Mouse (Mus musculus) heart, adult 10 weeks (tissue): ENCODE results near the gene Dbnl. TPM values are rescaled to one million over a fixed set of nuclear protein-coding genes. Genes with fewer than 3 reads are reported as not detected.

Experiments used
- polyA plus RNA-seq: library from polyadenylated mRNA; stranded (reverse); fragments of 350-450 nt; fragmentation: Illumina TruSeq; extraction: RNeasy Lipid Tissue Mini Kit (QIAGEN cat#74804); gene quantifications from one replicate; pipeline ENCODE4 v1.2.3, GENCODE M21; 2014; ENCODE audit warnings: low read depth, low replicate concordance

Dbnl gene
- polyA plus RNA-seq, result 29.6 TPM

DNA sequence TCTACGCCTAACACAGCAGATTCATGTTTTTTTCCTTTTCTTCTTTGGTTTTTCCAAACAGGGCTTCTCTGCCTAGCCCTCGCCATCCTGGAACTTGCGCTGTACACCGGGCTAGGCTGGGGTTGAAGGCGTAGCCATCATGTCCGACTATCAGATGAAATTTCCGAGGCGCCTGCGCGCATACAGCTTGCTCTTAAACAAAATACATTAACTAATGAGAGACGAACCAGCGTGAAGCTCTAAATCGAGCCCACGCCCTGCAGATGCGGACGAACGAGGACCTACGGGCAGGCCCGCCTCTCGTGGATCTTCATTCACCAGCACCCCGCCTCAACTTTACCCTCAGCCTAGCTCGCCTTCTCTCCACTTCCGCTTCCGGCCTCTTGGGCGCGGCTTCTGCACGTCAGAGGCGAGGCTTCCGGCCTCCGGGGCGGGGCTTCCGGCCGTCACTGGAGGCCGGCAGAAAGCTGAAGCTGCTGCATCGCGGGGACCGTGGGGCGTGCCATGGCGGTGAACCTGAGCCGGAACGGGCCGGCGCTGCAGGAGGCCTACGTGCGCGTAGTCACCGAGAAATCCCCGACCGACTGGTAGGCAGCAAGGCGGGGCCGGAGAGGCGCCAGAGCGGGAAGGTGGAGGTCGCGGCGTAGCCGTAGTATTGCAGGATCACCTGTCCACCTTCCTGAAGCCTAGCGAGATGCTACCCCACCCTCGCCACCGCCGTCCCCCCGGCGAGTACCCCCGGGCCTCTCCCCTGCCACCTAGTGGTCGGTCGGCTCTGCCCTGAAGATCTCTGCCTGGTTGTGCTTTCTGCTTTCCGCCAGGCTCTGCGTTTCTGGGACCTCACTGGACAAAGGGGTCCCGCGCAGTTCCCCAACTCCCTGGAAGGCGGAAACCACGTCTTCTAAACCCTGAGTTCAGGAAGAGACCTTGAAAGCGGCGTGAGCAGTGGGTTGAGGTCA lies at the start of gene Dbnl:
Gene Dbnl, plus strand, starts transcription at position 433 of the 959 bp plus-strand sequence.

DNA sequence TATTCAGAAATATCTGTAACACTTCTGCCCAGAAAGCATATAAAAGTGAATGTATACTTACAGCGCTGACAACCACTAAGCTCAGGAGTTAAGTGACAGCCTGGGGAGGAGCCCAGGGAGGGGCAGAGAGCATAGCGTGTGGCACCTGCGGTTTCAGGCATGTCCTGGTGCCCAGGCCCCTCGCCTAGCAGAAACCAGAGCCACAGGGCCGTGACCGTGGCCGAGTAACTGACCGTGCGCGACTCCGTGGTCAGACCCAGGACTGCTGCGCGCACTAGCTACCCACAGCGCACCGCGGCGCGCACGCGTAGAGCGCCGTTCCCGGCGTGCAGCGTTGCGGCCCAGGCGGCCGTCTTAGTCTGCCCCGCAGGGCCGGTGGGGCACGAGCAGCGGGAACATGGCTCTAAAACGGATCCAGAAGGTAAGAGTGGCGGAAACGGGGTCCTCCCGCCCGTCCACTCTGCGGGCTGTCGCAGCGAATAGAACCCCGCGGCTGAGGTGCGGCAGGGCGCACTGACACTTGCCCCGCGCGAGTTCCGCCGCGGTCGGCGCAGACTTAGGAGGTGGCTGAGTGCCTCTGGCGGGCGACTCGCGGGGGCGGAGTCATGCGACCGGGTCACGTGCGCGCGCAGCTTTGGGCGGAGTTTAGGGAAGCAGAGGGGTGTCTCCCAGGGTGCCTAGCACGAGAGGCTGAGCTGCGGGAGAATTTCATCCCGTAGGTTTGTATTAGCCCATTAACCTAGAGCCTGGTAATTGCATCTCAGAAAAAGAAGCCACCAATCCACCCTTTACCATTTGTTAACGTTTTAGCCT lies 26.3 kb upstream of the Dbnl start, which contains the start of gene Urgcp:
Gene Urgcp, minus strand, starts transcription at position 557 of the 813 bp plus-strand sequence.

DNA sequence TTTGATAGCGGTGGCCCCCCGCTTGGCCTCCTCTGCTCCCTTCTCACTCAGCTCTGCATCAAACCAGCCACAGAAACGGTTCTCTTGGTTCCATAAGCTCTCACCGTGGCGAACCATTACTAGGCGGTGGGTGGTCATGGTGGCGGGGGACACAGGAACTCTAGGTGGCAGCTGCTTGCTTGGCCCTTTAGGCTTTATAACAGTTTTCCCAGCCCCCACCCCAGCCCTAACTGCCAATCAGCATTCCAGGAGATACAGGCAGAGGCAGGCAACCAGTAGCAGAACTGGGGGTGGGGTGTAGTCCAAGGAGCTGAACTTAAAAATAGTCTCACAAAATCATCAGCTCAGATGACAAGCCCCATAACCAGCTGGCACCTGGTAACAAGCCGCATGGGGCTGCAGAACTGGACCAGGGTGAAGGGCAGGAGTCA lies 15.3 kb downstream of the Dbnl start, which contains the start of gene Pgam2:
Gene Pgam2, minus strand, starts transcription at position 183 of the 431 bp plus-strand sequence.

DNA sequence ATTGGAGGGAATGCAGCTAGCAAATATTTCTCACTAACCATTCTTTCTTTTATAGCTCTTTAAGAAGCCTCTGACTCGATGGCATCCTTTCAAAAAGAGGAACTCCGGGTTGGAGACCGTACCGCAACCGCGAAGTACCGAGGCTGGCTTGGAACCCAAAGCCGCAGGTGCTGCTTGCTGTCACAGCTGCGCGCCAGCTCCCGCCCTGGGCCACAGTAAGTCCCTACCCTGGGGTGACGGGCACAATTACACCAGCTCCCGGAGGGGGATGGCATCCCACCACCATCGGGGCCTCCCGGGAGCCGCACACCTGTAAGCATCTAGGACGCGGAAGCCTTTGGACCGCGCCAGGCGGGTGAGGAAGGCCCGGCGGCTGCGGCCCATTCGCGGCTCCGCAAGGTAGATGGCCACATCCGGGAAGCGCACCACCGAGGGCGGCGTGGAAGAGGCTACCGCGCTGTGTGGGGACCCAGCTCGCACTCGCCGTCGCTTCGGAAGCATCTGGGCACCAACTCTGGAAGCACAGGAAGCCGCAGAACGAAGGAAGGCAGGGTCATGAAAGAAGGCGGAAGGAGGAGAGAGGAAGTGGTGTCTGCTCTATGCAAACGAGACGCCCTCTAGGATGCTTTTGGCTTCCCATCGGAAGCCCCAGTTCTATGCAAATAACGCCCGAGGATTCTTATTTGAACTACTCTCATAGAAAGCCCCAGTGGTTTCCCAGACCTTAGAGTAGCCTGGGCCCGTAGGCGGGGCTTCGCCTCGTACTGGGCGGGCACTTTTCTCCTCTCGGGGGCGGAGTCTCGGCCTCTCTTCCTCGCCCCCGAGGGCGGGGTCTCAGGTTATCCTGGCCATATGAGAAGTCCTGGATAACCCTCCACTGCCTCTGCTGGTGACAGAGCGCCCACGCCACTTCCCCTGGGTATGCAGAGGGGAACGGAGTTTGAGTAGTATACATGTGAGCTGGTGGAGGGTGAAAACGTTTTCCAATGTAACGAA lies 49.3 kb downstream of the Dbnl start, which contains the start of gene Polm:
Gene Polm, minus strand, starts transcription at position 766 of the 996 bp plus-strand sequence.

Other genes with a start within 250 kb of the Dbnl start
- 23.0 TPM for gene Ccdc117, start 246.3 kb upstream of the Dbnl start, polyA plus RNA-seq
- gene Ankrd36, start 218.8 kb upstream of the Dbnl start, polyA plus RNA-seq, result not detected
- gene Mrps24, start 72.8 kb upstream of the Dbnl start, polyA plus RNA-seq, result 124 TPM
- 36.6 TPM for gene Urgcp, start 26.1 kb upstream of the Dbnl start, polyA plus RNA-seq
- 939 TPM for gene Pgam2, start 15.2 kb downstream of the Dbnl start, polyA plus RNA-seq
- 4.5 TPM for gene Polm, start 49.5 kb downstream of the Dbnl start, polyA plus RNA-seq
- 23.7 TPM for gene Aebp1, start 73.5 kb downstream of the Dbnl start, polyA plus RNA-seq
- gene Pold2, start 89.8 kb downstream of the Dbnl start, polyA plus RNA-seq, result 33.1 TPM
- 2,189 TPM for gene Myl7, start 110.3 kb downstream of the Dbnl start, polyA plus RNA-seq
- 16.7 TPM for gene Gck, start 161.6 kb downstream of the Dbnl start, polyA plus RNA-seq
- 62.0 TPM for gene Ykt6, start 167.2 kb downstream of the Dbnl start, polyA plus RNA-seq